Mouse (Mus musculus): ENCODE measurements around the gene Klk1b26. TPM values are rescaled to one million over a fixed set of nuclear protein-coding genes. Genes with fewer than 3 reads are reported as not detected.
"Not testable (repeated sequence)": the region's sequence is repeated elsewhere in the genome, so short reads cannot be mapped to it uniquely, and the experiment has no call there.

The Klk1b26 gene
- polyA plus RNA-seq, 1 experiment from 2014 or later, result not detected

GRCm38 (mm10) chr7:44014666-44015065 lies 2.7 kb downstream of the Klk1b26 start:
- H3K27ac ChIP-seq (ENCODE audit: low read depth, low read length); H3K36me3 ChIP-seq (ENCODE audit: control insufficient read depth, insufficient read depth, low read length); H3K27me3 ChIP-seq (ENCODE audit: control insufficient read depth, insufficient read depth, low read length); H3K9ac ChIP-seq (ENCODE audit: low read depth, low read length); H3K9me3 ChIP-seq (ENCODE audit: control insufficient read depth, low read length); H3K4me1 ChIP-seq (replicated peaks; ENCODE audit: control insufficient read depth, insufficient read depth, low read length); DNase-seq (ENCODE audit: low spot score); H3K4me3 ChIP-seq (ENCODE audit: low read depth, low read length); H3K4me2 ChIP-seq (replicated peaks; ENCODE audit: low read depth, low read length); ATAC-seq (ENCODE audit: low FRiP score): not testable (repeated sequence)
- 86% methylated on average over 6 of the region's 6 CpGs for WGBS

GRCm38 (mm10) chr7:44015071-44015470 lies 3.1 kb downstream of the Klk1b26 start:
- Histone ChIP-seq H3K9ac (ENCODE audit: low read depth, low read length) (no peak overlapping the region), H3K4me3 (ENCODE audit: low read depth, low read length) (no peak overlapping the region), H3K4me1 (replicated peaks; ENCODE audit: control insufficient read depth, insufficient read depth, low read length) (no peaks in the 10 kb centered on the region), H3K27me3 (ENCODE audit: control insufficient read depth, insufficient read depth, low read length) (no peaks in the 10 kb centered on the region), H3K4me2 (replicated peaks; ENCODE audit: low read depth, low read length) (no peak overlapping the region), H3K9me3 (ENCODE audit: control insufficient read depth, low read length) (no peaks in the 10 kb centered on the region), H3K36me3 (ENCODE audit: control insufficient read depth, insufficient read depth, low read length) (no peaks in the 10 kb centered on the region), H3K27ac (ENCODE audit: low read depth, low read length) (no peak overlapping the region)
- no peak for ATAC-seq (ENCODE audit: low FRiP score)
- WGBS, result 88% methylated on average over 5 of the region's 5 CpGs
- no peak for DNase-seq (ENCODE audit: low spot score)

GRCm38 (mm10) chr7:44051990-44052389 lies 40.0 kb downstream of the Klk1b26 start, which contains the start of gene Klk1b27:
Gene Klk1b27, plus strand, starts transcription at chr7:44052290.
- H3K4me2 ChIP-seq (replicated peaks; ENCODE audit: low read depth, low read length); H3K9ac ChIP-seq (ENCODE audit: low read depth, low read length); H3K4me3 ChIP-seq (ENCODE audit: low read depth, low read length); H3K4me1 ChIP-seq (replicated peaks; ENCODE audit: control insufficient read depth, insufficient read depth, low read length); ATAC-seq (ENCODE audit: low FRiP score); H3K27ac ChIP-seq (ENCODE audit: low read depth, low read length); DNase-seq (ENCODE audit: low spot score); H3K9me3 ChIP-seq (ENCODE audit: control insufficient read depth, low read length); H3K27me3 ChIP-seq (ENCODE audit: control insufficient read depth, insufficient read depth, low read length); H3K36me3 ChIP-seq (ENCODE audit: control insufficient read depth, insufficient read depth, low read length): not testable (repeated sequence)
- 68% methylated on average over 3 of the region's 3 CpGs for WGBS

Other genes starting within 250 kb of the Klk1b26 start
- gene Klk12, start 243.3 kb upstream of the Klk1b26 start, polyA plus RNA-seq (2014; fragmentation: Nextera tagmentation; extraction: Ambion mirVana), result not detected in 2 replicates
- 0.14 TPM in 1 of 2 replicates, not detected in the other for gene Klk11, start 237.6 kb upstream of the Klk1b26 start, polyA plus RNA-seq (2014; fragmentation: Nextera tagmentation; extraction: Ambion mirVana)
- gene Klk10, start 231.1 kb upstream of the Klk1b26 start, polyA plus RNA-seq (2014; fragmentation: Nextera tagmentation; extraction: Ambion mirVana), result 0.32 and 0.53 TPM in 2 replicates
- gene Klk9, start 220.3 kb upstream of the Klk1b26 start, polyA plus RNA-seq (2014; fragmentation: Nextera tagmentation; extraction: Ambion mirVana), result 0.23 TPM in 1 of 2 replicates, not detected in the other
- 10.9 and 11.0 TPM in 2 replicates for gene Klk8, start 214.6 kb upstream of the Klk1b26 start, polyA plus RNA-seq (2014; fragmentation: Nextera tagmentation; extraction: Ambion mirVana)
- gene Klk7, start 200.9 kb upstream of the Klk1b26 start, polyA plus RNA-seq (2014; fragmentation: Nextera tagmentation; extraction: Ambion mirVana), result 0.11 TPM in 1 of 2 replicates, not detected in the other
- gene Klk6, start 187.7 kb upstream of the Klk1b26 start, polyA plus RNA-seq (2014; fragmentation: Nextera tagmentation; extraction: Ambion mirVana), result not detected in 2 replicates
- 0.31 and 0.39 TPM in 2 replicates for gene Klk5, start 170.2 kb upstream of the Klk1b26 start, polyA plus RNA-seq (2014; fragmentation: Nextera tagmentation; extraction: Ambion mirVana)
- gene Klk4, start 131.0 kb upstream of the Klk1b26 start, polyA plus RNA-seq (2014; fragmentation: Nextera tagmentation; extraction: Ambion mirVana), result 0.20 TPM in 1 of 2 replicates, not detected in the other
- not detected in 2 replicates for gene Klk15, start 78.4 kb upstream of the Klk1b26 start, polyA plus RNA-seq (2014; fragmentation: Nextera tagmentation; extraction: Ambion mirVana)
- gene Klk1b8, start 61.5 kb upstream of the Klk1b26 start, polyA plus RNA-seq (2014; fragmentation: Nextera tagmentation; extraction: Ambion mirVana), result not detected in 2 replicates
- not detected in 2 replicates for gene Klk1b1, start 45.4 kb upstream of the Klk1b26 start, polyA plus RNA-seq (2014; fragmentation: Nextera tagmentation; extraction: Ambion mirVana)
- not detected in 2 replicates for gene Klk1b9, start 36.1 kb upstream of the Klk1b26 start, polyA plus RNA-seq (2014; fragmentation: Nextera tagmentation; extraction: Ambion mirVana)
- not detected in 2 replicates for gene Klk1b11, start 16.3 kb upstream of the Klk1b26 start, polyA plus RNA-seq (2014; fragmentation: Nextera tagmentation; extraction: Ambion mirVana)
- gene Klk1b27, start 40.1 kb downstream of the Klk1b26 start, polyA plus RNA-seq (2014; fragmentation: Nextera tagmentation; extraction: Ambion mirVana), result not detected in 2 replicates
- gene Klk1b21, start 90.2 kb downstream of the Klk1b26 start, polyA plus RNA-seq (2014; fragmentation: Nextera tagmentation; extraction: Ambion mirVana), result not detected in 2 replicates
- not detected in 2 replicates for gene Klk1b22, start 100.5 kb downstream of the Klk1b26 start, polyA plus RNA-seq (2014; fragmentation: Nextera tagmentation; extraction: Ambion mirVana)
- not detected in 2 replicates for gene Klk1b16, start 124.6 kb downstream of the Klk1b26 start, polyA plus RNA-seq (2014; fragmentation: Nextera tagmentation; extraction: Ambion mirVana)
- gene Klk1b24, start 176.1 kb downstream of the Klk1b26 start, polyA plus RNA-seq (2014; fragmentation: Nextera tagmentation; extraction: Ambion mirVana), result 0.32 TPM in 1 of 2 replicates, not detected in the other
- not detected in 2 replicates for gene Klk1b3, start 186.0 kb downstream of the Klk1b26 start, polyA plus RNA-seq (2014; fragmentation: Nextera tagmentation; extraction: Ambion mirVana)
- not detected in 2 replicates for gene Klk1b4, start 195.3 kb downstream of the Klk1b26 start, polyA plus RNA-seq (2014; fragmentation: Nextera tagmentation; extraction: Ambion mirVana)
- gene Klk1b5, start 203.8 kb downstream of the Klk1b26 start, polyA plus RNA-seq (2014; fragmentation: Nextera tagmentation; extraction: Ambion mirVana), result not detected in 2 replicates
- gene Klk1, start 213.2 kb downstream of the Klk1b26 start, polyA plus RNA-seq (2014; fragmentation: Nextera tagmentation; extraction: Ambion mirVana), result not detected in 2 replicates
- gene Gm36864, start 224.0 kb downstream of the Klk1b26 start, polyA plus RNA-seq (2014; fragmentation: Nextera tagmentation; extraction: Ambion mirVana), result not detected in 2 replicates
- 0.81 and 1.4 TPM in 2 replicates for gene 1700028J19Rik, start 234.5 kb downstream of the Klk1b26 start, polyA plus RNA-seq (2014; fragmentation: Nextera tagmentation; extraction: Ambion mirVana)
- gene 2410002F23Rik, start 234.6 kb downstream of the Klk1b26 start, polyA plus RNA-seq (2014; fragmentation: Nextera tagmentation; extraction: Ambion mirVana), result 97.1 and 113 TPM in 2 replicates
- not detected in 2 replicates for gene Acp4, start 245.2 kb downstream of the Klk1b26 start, polyA plus RNA-seq (2014; fragmentation: Nextera tagmentation; extraction: Ambion mirVana)
- not detected in 2 replicates for gene Gm15517, start 249.3 kb downstream of the Klk1b26 start, polyA plus RNA-seq (2014; fragmentation: Nextera tagmentation; extraction: Ambion mirVana)